Mouse (Mus musculus): ENCODE measurements at regions not wholly inside any gene's neighbourhood (a gene's known extent, or its start where the extent isn't known, plus 50 kb on each side); places are given as distances from the start of the nearest gene placed in this dataset.

DNA sequence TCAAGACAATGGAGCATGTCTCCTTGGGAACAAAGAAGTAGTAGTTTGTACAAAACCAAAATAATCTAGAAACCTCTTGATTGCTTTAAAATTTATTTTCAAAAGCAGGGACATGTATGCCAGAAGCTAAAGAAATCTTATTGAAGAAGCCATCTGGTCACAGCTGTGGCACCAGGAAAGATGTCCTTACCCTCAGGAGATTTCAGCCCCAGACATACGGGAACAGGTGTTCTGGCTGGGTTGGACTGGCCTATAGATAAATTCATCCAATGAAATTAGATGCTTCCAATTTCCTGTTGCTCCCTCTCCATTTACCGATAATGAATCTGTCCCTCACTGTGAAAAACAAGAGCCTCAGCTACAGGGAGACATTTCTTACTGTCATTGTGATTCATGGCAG lies 366.5 kb downstream of the Epm2a start:
- H3K27me3 ChIP-seq (ENCODE audit: insufficient read depth, low read length): no peaks in the 10 kb centered on the region
- 49% methylated on average over 2 of the region's 2 CpGs for WGBS
- no peak overlapping the region for H3K9ac ChIP-seq (replicated peaks; ENCODE audit: low read length)
- no peak for ATAC-seq (ENCODE audit: low FRiP score, low TSS enrichment)
- H3K4me3 ChIP-seq (ENCODE audit: low read length): no peak overlapping the region
- no peaks in the 10 kb centered on the region for H3K36me3 ChIP-seq (ENCODE audit: insufficient read depth, low read length)
- H3K4me1 ChIP-seq (ENCODE audit: insufficient read depth, low read length): no peaks in the 10 kb centered on the region
- no peak overlapping the region for H3K27ac ChIP-seq (ENCODE audit: low read length)
- H3K9me3 ChIP-seq (ENCODE audit: low read length): no peaks in the 10 kb centered on the region
- H3K4me2 ChIP-seq (replicated peaks; ENCODE audit: low read depth, low read length): no peak overlapping the region

DNA sequence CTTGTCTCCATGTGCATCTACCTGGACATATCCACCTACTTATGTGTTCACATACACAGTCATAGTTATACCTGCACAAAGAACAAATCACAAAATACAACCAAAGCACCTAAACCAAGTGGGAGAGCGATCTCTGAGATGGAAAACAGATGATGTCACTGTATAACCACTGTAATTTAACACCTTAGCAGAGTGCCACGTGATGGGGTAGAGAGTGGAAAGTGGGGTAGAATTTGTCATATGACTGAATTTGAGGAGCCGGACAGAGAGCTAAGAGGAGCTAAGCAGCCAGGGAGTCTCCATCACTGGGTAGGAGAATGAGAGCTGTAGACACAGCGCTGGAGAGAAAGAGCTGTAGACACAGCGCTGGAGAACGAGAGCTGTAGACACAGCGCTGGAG lies 381.6 kb downstream of the Epm2a start:
- 75% methylated on average over 7 of the region's 7 CpGs for WGBS
- no peak overlapping the region for H3K4me3 ChIP-seq (ENCODE audit: low read length)

DNA sequence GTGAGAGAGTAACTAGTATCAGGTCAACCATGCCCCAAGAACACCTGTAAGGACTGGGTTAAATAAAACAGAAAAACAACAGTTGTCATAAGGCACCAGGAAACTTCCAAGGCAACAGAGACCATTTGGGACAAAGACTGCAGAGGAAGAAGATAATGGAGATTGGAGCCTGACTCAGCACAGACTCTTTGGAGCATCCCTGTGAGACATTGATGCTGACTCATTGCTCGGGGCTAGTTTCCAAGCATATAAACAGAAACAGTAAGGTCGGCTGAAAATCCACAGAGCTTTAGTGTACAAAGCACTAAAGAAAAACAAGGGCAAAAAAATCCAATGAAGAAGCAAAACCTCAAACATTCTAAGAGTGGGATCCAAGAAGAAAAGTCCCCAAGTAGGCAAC lies 386.3 kb downstream of the Epm2a start:
- H3K27ac ChIP-seq (ENCODE audit: low read length): no peak overlapping the region
- H3K9me3 ChIP-seq (ENCODE audit: low read length): no peaks in the 10 kb centered on the region
- no peak overlapping the region for H3K4me2 ChIP-seq (replicated peaks; ENCODE audit: low read depth, low read length)
- H3K4me3 ChIP-seq (ENCODE audit: low read length): no peak overlapping the region
- no peaks in the 10 kb centered on the region for H3K27me3 ChIP-seq (ENCODE audit: insufficient read depth, low read length)
- no peak for ATAC-seq (ENCODE audit: low FRiP score, low TSS enrichment)
- no peaks in the 10 kb centered on the region for H3K4me1 ChIP-seq (ENCODE audit: insufficient read depth, low read length)
- no peak overlapping the region for H3K9ac ChIP-seq (replicated peaks; ENCODE audit: low read length)
- WGBS: 71% methylated on average over 2 of the region's 2 CpGs
- no peaks in the 10 kb centered on the region for H3K36me3 ChIP-seq (ENCODE audit: insufficient read depth, low read length)

More for the DNA sequence above, 381.6 kb downstream of the Epm2a start:
- H3K4me2 ChIP-seq (replicated peaks; ENCODE audit: low read depth, low read length): no peak overlapping the region
- H3K9me3 ChIP-seq (ENCODE audit: low read length): no peaks in the 10 kb centered on the region
- no peak for ATAC-seq (ENCODE audit: low FRiP score, low TSS enrichment)
- H3K27me3 ChIP-seq (ENCODE audit: insufficient read depth, low read length): no peaks in the 10 kb centered on the region
- H3K27ac ChIP-seq (ENCODE audit: low read length): no peak overlapping the region
- no peaks in the 10 kb centered on the region for H3K36me3 ChIP-seq (ENCODE audit: insufficient read depth, low read length)
- no peak overlapping the region for H3K9ac ChIP-seq (replicated peaks; ENCODE audit: low read length)
- H3K4me1 ChIP-seq (ENCODE audit: insufficient read depth, low read length): no peaks in the 10 kb centered on the region

DNA sequence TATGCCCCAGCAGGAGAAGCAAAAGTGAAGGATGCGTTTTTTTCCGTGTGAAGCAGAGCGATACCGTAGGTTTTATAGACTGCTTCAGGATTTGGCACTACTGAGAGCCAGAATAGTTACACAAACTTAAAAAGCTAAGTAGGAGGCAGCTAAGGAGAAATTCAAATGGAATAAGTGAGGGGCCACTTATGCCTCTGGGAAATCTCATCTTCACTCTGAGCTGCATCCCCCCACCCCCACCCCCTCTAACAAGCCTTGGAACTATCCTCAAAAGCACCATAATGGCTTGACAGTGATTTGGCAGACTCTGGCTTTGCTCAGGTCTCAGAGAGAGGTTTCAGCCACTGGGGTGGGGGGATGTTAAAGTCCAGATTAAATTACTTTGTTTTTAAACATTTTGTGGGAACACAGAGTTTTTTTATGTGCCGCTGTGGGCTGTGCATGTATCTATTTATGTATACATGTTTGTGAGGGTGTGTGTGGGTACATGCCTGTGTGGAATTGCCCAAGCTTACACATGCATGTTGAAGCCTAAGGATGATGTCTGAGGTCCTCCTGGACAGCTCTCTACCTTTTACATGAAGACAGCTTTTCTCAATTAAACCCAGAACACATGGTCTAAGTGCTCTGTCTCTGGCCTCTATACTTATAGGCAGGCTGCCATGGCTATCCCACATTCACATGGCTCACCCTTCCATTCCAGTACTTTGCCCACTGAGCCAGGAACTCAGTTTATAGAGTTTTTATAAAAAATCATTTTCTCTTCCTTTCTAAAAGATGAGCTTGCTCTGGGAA lies 396.6 kb downstream of the Epm2a start:
- H3K4me2 ChIP-seq (replicated peaks; ENCODE audit: low read depth, low read length): no peak overlapping the region
- H3K4me3 ChIP-seq (ENCODE audit: low read length): no peak overlapping the region
- ATAC-seq (ENCODE audit: low FRiP score, low TSS enrichment): no peak
- H3K4me1 ChIP-seq (ENCODE audit: insufficient read depth, low read length): no peaks in the 10 kb centered on the region
- WGBS: 71% methylated on average over 5 of the region's 5 CpGs
- H3K9ac ChIP-seq (replicated peaks; ENCODE audit: low read length): no peak overlapping the region
- no peaks in the 10 kb centered on the region for H3K9me3 ChIP-seq (ENCODE audit: low read length)
- H3K27ac ChIP-seq (ENCODE audit: low read length): no peak overlapping the region
- H3K27me3 ChIP-seq (ENCODE audit: insufficient read depth, low read length): no peaks in the 10 kb centered on the region
- H3K36me3 ChIP-seq (ENCODE audit: insufficient read depth, low read length): no peaks in the 10 kb centered on the region

DNA sequence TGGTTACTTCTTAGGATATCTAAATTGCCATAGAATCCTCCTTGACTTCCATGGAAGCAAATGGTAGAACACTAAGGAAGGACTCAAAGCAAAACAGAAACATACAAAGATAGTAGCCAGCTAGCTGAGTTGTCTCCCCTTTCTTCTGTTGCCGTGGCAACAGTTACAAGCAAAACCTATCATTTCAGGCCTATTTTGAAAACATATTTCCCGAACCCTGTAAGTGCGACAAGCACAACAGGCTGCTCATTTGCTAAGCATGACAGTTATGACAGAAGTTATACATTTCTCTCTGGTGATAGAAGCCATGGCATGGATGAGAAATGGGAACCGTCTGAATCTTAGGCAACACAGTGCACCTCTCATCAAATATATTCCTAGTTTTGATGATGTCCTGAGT lies 402.4 kb downstream of the Epm2a start:
- Histone ChIP-seq H3K36me3 (ENCODE audit: insufficient read depth, low read length) (no peaks in the 10 kb centered on the region), H3K9me3 (ENCODE audit: low read length) (no peaks in the 10 kb centered on the region), H3K4me2 (replicated peaks; ENCODE audit: low read depth, low read length) (no peak overlapping the region), H3K27me3 (ENCODE audit: insufficient read depth, low read length) (no peaks in the 10 kb centered on the region), H3K4me1 (ENCODE audit: insufficient read depth, low read length) (no peaks in the 10 kb centered on the region), H3K9ac (replicated peaks; ENCODE audit: low read length) (no peak overlapping the region), H3K27ac (ENCODE audit: low read length) (no peak overlapping the region), H3K4me3 (ENCODE audit: low read length) (no peak overlapping the region)
- no peak for ATAC-seq (ENCODE audit: low FRiP score, low TSS enrichment)
- 95% methylated on average over 4 of the region's 4 CpGs for WGBS

DNA sequence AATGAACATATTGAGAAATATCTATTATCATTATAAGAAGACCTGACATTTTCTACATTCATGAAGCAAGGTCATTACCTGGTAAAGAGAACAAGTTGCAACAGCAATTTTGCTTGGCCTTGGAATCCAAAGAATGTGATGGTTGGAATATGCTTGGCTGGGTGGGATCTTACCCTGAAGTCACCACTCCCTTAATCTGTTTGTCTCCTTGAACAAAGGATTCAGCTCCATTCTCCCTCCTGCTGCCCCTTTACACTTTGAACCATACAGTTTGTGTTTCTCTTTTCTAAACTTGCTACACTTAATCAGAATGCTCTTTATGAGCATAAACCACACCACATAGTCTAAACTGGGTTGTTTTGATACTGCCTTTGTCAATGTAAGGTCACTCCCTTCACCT lies 403.8 kb downstream of the Epm2a start:
- Histone ChIP-seq H3K4me2 (replicated peaks; ENCODE audit: low read depth, low read length) (no peak overlapping the region), H3K36me3 (ENCODE audit: insufficient read depth, low read length) (no peaks in the 10 kb centered on the region), H3K9ac (replicated peaks; ENCODE audit: low read length) (no peak overlapping the region), H3K27ac (ENCODE audit: low read length) (no peak overlapping the region), H3K9me3 (ENCODE audit: low read length) (no peaks in the 10 kb centered on the region), H3K27me3 (ENCODE audit: insufficient read depth, low read length) (no peaks in the 10 kb centered on the region), H3K4me1 (ENCODE audit: insufficient read depth, low read length) (no peaks in the 10 kb centered on the region), H3K4me3 (ENCODE audit: low read length) (no peak overlapping the region)
- ATAC-seq (ENCODE audit: low FRiP score, low TSS enrichment): no peak

DNA sequence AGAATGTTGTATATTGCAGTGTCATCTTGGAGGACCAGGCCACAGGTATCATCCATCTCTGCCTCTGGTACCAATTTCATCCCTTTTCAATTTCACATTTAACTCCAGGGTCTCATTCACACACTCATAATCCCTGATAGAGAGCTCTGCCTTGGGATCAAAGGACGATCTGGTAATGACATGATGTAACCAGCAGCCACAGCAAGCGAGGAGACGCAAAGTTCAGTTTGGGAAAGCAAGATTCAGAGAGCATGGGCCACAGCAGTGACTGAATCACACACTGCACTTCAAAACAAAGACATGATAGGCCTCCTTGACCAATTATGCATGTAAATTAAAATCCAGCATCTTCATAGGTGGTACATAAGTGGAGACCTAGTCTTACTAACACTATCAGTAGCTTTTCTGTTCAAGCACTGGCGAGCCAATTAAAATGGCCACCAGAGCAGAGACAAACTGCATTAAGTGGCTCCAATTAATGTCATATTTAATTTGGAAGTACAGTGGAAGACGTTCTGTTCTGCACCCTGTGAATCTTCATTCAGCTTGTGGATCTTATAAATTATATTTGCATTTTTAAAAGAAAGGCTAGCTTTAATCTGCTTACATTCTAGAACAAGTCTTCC lies 412.0 kb downstream of the Epm2a start:
- no peaks in the 10 kb centered on the region for H3K27me3 ChIP-seq (ENCODE audit: insufficient read depth, low read length)
- no peak overlapping the region for H3K9ac ChIP-seq (replicated peaks; ENCODE audit: low read length)
- no peak overlapping the region for H3K4me3 ChIP-seq (ENCODE audit: low read length)
- no peak overlapping the region for H3K4me2 ChIP-seq (replicated peaks; ENCODE audit: low read depth, low read length)
- H3K4me1 ChIP-seq (ENCODE audit: insufficient read depth, low read length): no peaks in the 10 kb centered on the region
- H3K27ac ChIP-seq (ENCODE audit: low read length): no peak overlapping the region
- H3K36me3 ChIP-seq (ENCODE audit: insufficient read depth, low read length): no peaks in the 10 kb centered on the region
- ATAC-seq (ENCODE audit: low FRiP score, low TSS enrichment): no peak
- 83% methylated on average over 5 of the region's 5 CpGs for WGBS
- H3K9me3 ChIP-seq (ENCODE audit: low read length): no peaks in the 10 kb centered on the region

DNA sequence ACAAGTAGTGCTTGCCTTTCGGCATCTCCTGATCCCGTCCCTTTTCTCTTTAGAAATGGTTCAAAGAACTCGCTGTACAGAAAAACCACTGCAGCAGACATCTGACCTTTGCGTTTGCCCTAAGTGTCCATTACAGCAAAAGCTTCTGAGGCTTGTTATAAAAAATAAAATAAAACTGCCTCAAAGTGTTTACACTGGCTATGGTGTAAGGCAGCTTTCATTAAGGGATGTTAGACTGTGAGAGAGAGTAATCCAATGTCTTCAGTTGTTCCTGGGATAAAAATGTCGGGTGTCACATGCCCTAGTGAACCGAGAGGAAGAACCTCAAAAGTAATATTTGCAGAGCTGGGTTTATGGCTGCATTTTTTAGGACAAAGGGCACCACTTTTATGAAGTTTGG lies 434.7 kb downstream of the Epm2a start:
- Histone ChIP-seq H3K9ac (replicated peaks; ENCODE audit: low read length) (no peak overlapping the region), H3K4me3 (ENCODE audit: low read length) (no peak overlapping the region), H3K27ac (ENCODE audit: low read length) (no peak overlapping the region), H3K9me3 (ENCODE audit: low read length) (peaks cover 10% of the 10 kb centered on the region), H3K27me3 (ENCODE audit: insufficient read depth, low read length) (no peaks in the 10 kb centered on the region), H3K36me3 (ENCODE audit: insufficient read depth, low read length) (no peaks in the 10 kb centered on the region), H3K4me2 (replicated peaks; ENCODE audit: low read depth, low read length) (no peak overlapping the region), H3K4me1 (ENCODE audit: insufficient read depth, low read length) (0 out of 2 replicates have a peak, but pooled peaks cover 2% of the 10 kb centered on the region)
- WGBS: 32% methylated on average over 6 of the region's 6 CpGs
- ATAC-seq (ENCODE audit: low FRiP score, low TSS enrichment): peak; percentile 50; the same call in 1 of the 2 replicates

DNA sequence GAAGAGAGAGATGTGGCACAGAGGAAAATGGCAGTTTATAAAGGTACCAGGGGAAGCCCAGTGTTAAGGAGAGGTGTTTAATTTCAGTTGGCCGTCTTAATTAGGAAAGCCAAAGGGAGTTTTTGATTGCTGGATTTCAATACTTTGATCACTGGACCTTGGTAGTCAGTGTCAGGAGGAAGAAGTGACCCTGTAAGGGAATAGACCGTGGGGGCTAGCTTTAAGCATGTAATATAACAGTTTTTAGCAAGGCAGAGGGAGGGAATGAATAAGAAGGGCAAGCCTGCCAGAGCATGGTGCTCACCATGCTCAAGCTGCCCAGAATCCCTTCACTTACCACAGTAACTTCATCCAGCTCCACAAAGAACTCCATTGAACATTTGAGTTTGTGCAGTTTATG lies 437.1 kb downstream of the Epm2a start:
- Histone ChIP-seq H3K4me2 (replicated peaks; ENCODE audit: low read depth, low read length) (no peak overlapping the region), H3K27ac (ENCODE audit: low read length) (no peak overlapping the region), H3K9ac (replicated peaks; ENCODE audit: low read length) (no peak overlapping the region), H3K27me3 (ENCODE audit: insufficient read depth, low read length) (no peaks in the 10 kb centered on the region), H3K4me3 (ENCODE audit: low read length) (no peak overlapping the region), H3K36me3 (ENCODE audit: insufficient read depth, low read length) (no peaks in the 10 kb centered on the region), H3K4me1 (ENCODE audit: insufficient read depth, low read length) (0 out of 2 replicates have a peak, but pooled peaks cover 2% of the 10 kb centered on the region), H3K9me3 (ENCODE audit: low read length) (peaks cover 7% of the 10 kb centered on the region)
- ATAC-seq (ENCODE audit: low FRiP score, low TSS enrichment): peak; percentile 91; the same call in 1 of the 2 replicates
- WGBS: 38% methylated on average over 2 of the region's 2 CpGs

DNA sequence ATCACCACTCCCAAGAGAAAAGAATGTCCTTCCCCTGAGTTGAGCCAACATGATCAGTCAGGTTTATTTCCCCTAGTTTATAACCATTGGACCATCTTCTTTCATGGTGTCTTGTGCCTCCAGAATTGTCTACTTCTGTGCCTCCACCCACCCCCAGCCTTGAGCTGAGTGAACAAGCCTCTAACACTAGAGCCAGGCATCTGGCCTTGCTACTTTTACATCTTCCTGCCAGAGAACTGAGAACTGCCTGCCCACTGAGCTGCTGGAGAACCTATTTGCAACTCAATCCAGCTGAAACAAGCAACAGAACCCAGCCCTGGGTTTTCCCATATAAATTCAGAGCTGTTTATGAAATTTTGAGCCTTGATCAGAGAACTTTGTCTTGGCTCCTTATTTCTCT lies 444.0 kb downstream of the Epm2a start:
- Histone ChIP-seq H3K4me1 (ENCODE audit: insufficient read depth, low read length) (no peaks in the 10 kb centered on the region), H3K36me3 (ENCODE audit: insufficient read depth, low read length) (no peaks in the 10 kb centered on the region), H3K9me3 (ENCODE audit: low read length) (no peaks in the 10 kb centered on the region), H3K4me3 (ENCODE audit: low read length) (no peak overlapping the region), H3K27ac (ENCODE audit: low read length) (no peak overlapping the region), H3K27me3 (ENCODE audit: insufficient read depth, low read length) (no peaks in the 10 kb centered on the region), H3K9ac (replicated peaks; ENCODE audit: low read length) (no peak overlapping the region), H3K4me2 (replicated peaks; ENCODE audit: low read depth, low read length) (no peak overlapping the region)
- ATAC-seq (ENCODE audit: low FRiP score, low TSS enrichment): no peak

Data from kidney, embryonic 16.5 days (tissue).